Mouse (Mus musculus) liver (tissue): ENCODE results near the gene Spata5.
"Not testable (repeated sequence)": the region's sequence is repeated elsewhere in the genome, so short reads cannot be mapped to it uniquely, and the experiment has no call there.

ENCODE experiments used
- DNase-seq: peaks from one replicate; pipeline ENCODE4 v3.0.0-alpha.2; 2020; ENCODE audit warnings: mixed read lengths

The Spata5 gene

DNA sequence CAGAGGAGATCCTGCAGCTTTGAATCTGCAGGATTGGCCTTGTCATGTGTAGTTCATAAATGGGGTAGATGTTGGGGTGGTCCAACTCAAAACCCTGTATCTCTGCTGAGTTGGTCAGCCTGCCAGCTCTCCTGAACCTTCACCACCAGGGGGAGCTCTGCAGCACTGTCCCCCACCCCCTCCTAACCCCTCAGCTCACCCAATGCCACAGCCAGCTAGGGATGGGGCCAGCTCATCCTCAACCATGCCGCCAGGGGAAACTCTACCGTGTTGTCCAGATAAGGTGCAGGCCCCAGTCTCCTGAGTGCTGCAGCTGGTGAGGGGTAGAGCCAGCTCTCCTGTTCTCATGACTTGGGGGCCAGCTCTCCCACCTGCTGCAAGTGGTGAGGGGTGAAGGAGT lies 95.8 kb downstream of the Spata5 start:
- DNase-seq: peak; percentile 86

DNA sequence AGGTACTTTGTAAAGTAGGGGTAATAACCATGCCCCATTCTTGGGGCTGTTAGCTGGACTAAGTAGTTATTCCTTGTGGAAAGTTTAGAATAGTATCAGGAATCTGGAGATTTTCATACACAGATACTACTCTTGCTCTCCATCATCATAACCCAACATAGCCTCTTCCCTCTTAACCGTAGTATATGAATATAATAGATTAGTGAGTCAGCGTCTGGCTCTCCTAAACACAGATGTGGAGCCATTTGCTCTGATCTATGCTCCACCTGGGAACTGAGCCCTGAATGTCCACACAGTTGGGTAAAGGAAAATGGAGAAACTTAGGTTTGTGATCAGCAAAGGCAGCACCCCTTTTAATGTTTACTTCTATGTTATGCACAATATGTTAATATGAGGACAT lies 96.7 kb downstream of the Spata5 start:
- DNase-seq: no peak

GRCm38 (mm10) chr3:37518611-37519010 lies 98.9 kb downstream of the Spata5 start:
- DNase-seq: no peak

GRCm38 (mm10) chr3:37520334-37521023 lies 100.8 kb downstream of the Spata5 start:
- DNase-seq: no peak

DNA sequence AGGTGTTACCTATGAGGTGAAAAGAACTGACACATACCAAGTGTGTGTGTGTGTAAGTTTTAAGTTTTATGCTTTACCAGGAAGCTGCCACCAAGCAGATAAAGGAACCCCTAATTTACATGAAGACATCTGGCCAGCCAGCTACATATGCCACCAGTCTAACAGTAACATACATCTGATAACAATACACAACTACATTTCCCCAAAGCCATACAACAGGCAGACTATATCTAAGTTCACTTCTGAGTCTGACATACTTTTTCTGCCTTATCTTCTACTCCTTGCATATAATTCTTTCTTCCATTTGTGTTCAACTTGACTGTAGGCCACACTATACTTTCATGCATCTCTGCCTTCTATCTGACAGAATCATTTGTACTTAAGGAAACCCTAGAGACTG lies 112.4 kb downstream of the Spata5 start:
- DNase-seq: no peak

GRCm38 (mm10) chr3:37540701-37541100 lies 121.0 kb downstream of the Spata5 start:
- DNase-seq: not testable (repeated sequence)

- no peak for DNase-seq
These were observed 126.7 kb downstream of the Spata5 start for GRCm38 (mm10) chr3:37546351-37546750.

DNA sequence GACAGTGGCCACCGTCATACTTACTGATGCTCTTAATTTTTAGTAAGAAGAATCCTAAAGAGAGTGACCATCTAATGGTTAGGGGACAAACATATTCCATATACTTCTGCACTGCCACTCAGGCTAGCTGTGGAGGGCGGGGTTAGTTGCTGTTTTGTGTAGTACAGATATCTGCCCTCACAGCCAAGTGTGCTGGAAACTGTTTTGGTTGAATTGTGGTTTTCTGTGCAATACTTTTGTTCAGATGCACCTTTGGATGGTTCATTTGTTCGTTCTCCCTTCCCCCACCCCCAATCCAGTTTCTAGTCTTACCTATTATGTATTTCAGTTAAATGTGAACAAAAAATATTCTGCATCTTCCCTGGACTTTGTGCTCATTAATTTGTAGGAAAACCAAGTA lies 130.5 kb downstream of the Spata5 start:
- peak; percentile 84 for DNase-seq

DNA sequence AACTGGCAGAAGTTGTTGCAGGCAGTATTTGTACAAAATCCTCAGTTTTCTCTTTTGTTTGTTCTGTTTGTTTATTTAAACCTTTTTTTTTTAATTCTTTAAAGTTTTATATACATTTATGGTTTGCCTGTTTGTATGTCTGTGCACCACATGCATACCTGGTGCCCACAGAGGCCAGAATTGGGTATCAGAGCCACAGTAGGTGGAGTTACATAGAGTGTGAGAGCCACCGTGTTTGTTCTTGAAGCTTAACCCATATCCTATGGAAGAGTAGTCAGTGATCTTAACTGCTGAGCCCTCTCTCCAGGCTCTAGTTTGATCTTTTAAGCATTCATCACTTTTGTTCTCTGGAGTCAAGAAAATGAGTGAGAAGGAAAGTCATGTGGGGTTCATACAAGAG lies 130.9 kb downstream of the Spata5 start:
- DNase-seq: peak; percentile 49

DNA sequence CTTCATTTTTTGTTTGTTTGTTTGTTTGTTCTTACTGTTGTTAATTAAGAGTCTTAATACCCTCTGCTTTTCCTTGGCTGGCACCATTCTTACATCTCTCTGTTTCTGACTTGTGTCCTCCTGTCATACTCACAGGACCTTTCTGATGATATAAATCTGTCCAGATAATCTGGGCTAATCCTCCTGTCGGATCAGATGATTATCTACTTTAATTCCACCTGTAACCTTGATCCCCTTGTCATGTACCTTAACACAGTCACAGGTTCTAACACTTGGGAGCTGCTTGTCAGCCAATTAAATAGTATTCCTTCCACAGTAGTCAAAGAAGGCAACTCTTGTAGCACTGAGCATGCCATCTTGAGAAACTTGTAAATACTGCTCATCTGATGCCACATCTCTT lies 131.8 kb downstream of the Spata5 start:
- no peak for DNase-seq

DNA sequence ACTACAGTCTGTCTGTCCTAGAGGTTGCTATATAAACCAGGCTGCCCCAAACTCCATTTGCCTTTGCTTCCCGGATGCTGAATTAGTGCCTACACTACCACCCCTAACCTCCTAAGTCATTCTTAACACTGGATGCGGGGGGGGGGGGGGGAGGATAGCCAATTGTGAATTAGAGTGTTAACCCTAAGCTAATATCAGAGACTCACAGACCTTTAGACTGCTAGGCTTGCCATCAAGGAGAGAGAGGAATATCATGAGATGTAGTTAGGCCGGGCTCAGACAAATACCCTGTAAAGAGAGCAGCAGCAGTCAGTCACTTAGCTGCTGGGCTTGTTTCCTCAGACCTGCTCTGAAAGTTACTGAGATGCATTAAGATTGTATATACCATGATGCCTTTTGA lies 132.5 kb downstream of the Spata5 start:
- DNase-seq: peak; percentile 64

- DNase-seq: no peak
These were observed 133.8 kb downstream of the Spata5 start for GRCm38 (mm10) chr3:37553371-37554033.

DNA sequence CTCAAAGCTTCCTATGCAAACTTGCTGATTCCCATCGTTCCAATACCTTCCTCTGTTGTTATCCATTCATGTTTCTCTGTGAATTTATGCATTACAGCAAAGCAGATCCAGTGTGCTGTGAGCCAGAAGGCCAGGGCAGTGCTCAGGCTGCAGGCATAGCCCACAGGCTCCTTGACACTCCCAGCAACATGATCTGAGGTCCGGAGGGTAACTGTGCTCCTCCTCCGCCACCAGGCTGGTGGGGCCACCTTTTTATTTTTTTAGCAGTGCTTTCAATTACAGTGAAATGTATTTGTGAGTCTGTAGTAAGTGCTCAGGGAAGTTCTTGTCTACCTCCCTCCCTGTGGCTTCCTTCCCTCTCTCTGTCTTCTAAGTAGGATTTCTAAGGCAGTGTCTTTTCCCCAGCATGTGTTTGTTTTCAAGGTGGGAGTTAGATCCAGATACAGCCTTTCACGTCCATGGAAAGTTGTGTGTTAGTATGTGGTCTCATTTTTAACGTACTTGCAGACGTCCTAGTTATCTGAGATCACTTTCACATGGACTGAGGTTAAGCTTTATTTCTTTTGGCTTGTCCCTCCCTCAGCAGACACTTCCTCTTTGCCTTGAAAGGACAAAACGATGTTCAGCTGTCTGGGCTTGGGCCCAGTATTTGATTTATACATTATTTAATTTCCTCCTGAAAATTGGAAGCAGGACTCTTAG lies 136.9 kb downstream of the Spata5 start:
- no peak for DNase-seq

- peak; percentile 61 for DNase-seq
These were observed 138.2 kb downstream of the Spata5 start for GRCm38 (mm10) chr3:37557741-37558479.

DNA sequence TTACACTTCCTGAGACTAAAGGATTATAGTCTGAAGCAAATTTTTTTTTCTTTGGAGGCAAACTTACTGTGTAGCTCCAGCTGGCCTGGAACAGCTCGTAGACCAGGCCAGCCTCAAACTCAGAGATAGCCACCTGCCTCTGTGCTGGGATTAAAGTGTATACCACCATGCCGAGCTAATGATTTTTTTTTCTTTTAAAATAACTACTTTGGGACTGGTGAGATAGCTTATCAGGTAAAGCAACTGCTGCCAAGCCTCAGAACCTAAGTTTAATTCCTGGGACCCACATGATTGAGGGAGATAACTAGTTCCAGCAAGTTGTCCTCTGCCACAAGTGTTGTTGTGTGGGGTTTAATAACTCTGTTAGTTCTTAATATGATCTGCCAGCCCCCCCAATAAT lies 139.6 kb downstream of the Spata5 start:
- DNase-seq: peak; percentile 74

DNA sequence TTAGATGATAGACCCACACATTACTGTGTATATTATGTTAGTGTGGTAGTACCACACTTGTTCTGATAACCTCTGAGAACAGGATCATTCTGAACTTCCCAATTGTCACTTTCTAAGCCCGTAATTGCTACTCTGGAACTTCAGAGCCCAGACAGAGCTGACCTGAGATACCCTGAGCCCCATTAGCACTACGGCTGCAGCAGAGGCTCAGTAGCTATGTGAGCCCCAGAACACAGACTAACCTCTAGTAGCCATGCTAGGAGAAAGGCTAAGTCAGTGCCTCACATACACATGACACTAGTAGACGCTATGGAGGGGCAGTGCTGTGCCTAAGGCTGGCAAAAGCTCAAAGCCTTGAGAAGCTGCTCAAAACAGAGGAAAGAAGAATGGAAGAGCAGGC lies 141.8 kb downstream of the Spata5 start:
- DNase-seq: no peak

GRCm38 (mm10) chr3:37566097-37566496 lies 146.4 kb downstream of the Spata5 start:
- no peak for DNase-seq

DNA sequence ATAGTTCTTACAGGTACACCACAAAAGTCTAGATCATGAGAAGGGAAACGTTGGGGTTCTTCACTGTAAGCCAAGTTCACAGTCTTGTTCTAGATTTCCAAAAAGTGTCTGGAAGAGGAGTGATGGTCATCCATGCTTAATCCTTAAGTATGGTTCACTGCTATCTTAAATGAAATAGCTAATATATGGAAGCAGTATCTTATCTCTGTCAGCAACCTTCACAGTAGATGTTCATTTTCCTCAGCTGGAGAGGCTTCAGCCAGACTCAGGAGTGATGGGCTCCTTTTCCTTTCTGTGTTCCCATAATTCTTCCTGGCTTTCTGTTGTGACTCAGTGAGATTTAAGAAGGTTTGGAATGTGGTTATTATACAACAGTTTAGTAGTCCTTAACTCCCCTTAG lies 147.8 kb downstream of the Spata5 start:
- no peak for DNase-seq

DNA sequence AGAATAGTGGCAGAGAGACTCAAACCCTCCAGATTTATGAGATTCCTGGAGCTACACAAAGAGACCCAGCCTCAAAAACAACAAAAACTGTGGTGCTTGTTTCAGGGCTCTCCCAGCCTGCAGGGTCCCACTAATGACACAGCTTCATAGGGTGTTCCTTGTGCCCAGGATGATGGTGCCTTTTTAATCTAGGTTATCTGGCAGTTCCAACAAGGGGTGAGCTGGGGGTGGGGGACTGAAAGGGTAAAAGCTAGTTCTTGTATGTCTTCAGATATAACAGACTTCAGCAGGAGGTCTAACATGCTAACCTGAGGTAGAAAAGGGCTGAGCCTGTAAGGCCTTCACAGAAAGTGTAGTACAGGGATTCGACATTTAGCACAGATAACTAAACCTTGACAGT lies 149.1 kb downstream of the Spata5 start:
- DNase-seq: peak; percentile 53

DNA sequence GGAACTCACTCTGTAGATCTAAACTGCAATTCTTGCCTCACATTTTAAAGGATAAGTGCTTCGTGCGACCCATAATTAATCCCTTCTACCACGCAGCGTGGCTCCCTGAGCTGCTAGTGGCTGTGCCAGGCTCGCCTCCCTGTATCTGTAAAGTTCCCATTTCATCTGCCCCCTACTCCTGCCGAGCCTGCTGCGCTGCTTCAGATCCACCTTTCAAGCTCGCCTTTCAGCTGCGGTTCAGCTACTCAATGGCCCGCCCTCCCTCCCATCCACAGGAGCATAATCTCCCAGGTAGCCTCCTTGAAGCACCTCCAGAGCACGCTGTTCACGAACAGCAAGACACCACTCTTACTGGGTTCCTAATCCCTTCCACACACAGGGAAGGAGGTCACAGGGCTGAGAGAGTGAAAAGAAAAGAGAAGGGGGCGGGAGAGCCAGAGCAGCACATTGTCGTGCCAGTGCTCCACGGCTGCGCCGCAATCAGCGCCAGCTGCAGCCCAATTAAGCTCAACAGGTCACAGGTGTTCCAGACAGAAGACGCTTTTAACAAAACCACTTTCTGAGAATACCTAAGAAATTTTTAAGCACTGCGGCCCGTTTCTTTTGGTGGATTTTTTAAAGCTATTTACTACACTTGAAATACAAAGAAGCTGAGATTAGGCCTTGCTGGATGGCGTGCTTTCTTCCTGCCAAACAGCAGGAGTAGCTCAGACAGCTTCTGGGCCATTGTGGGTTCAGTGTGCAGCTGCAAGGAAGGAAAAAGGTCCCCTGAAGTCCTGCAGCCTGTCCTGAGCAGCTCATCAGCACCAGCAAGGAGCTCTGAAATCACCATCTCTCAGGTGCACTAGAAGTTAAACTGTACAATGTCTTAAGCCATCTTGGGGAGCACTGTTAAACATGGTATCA lies 150.2 kb downstream of the Spata5 start:
- no peak for DNase-seq

- DNase-seq: no peak
These were observed 151.9 kb downstream of the Spata5 start for GRCm38 (mm10) chr3:37571633-37572032.

DNA sequence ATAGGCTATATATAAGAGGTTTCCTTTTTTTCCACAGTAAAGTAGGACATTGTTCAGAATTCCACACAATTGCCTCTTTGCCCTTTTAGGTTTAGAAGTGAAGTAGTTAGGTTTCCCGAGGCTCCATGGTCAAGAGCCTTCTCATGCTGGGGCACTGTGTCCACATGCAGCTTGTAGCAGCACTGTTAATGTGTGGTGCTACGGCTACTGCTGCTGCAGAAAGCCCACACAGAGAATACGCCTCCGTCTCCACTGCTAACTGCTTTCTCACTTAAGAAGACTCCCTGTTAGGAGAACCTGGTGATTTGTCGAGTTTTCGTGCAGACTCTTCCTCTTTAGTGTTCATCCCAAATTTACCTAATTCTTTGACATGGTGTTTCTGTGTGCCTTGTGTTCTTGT lies 152.4 kb downstream of the Spata5 start:
- DNase-seq: no peak
